Mouse (Mus musculus) lung, embryonic 16.5 days (tissue): ENCODE measurements around the gene Pars2. TPM values are rescaled to one million over a fixed set of nuclear protein-coding genes. Genes with fewer than 3 reads are reported as not detected.

ENCODE experiments used
- ATAC-seq: fragments of 200-750 bp; cut with Nextera tagmentation; 2 replicates; pipeline ENCODE4 v1.8.0; 2017; ENCODE audit warnings: low read depth, mild to moderate bottlenecking, moderate library complexity
- H3K27ac ChIP-seq: fragments of 300-500 bp; sonication (generic); 2 replicates; pipeline ENCODE4 v1.5.1; 2014; ENCODE audit warnings: mild to moderate bottlenecking, control low read depth, low read length
- H3K27me3 ChIP-seq: fragments of 300-500 bp; sonication (generic); 2 replicates; pipeline ENCODE4 v1.6.1; 2014; ENCODE audit warnings: low read depth, low read length, mixed read lengths; ENCODE audit not compliant: control insufficient read depth, insufficient read depth
- H3K36me3 ChIP-seq: fragments of 300-500 bp; sonication (generic); 2 replicates; pipeline ENCODE4 v1.6.1; 2014; ENCODE audit warnings: low read length; ENCODE audit not compliant: control insufficient read depth, insufficient read depth
- H3K4me1 ChIP-seq: fragments of 300-500 bp; sonication (generic); replicated peaks from 2 replicates; pipeline ENCODE4 v1.6.1; 2014; ENCODE audit warnings: low read length, mixed read lengths; ENCODE audit not compliant: control insufficient read depth, insufficient read depth
- H3K4me2 ChIP-seq: fragments of 300-500 bp; sonication (generic); 2 replicates; pipeline ENCODE4 v1.6.1; 2014; ENCODE audit warnings: low read depth, low read length, control low read depth
- H3K4me3 ChIP-seq: fragments of 300-500 bp; sonication (generic); 2 replicates; pipeline ENCODE4 v1.5.1; 2014; ENCODE audit warnings: mild to moderate bottlenecking, low read length, control low read depth
- H3K9ac ChIP-seq: fragments of 300-500 bp; sonication (generic); 2 replicates; pipeline ENCODE4 v1.6.1; 2014; ENCODE audit warnings: low read length, control low read depth
- H3K9me3 ChIP-seq: fragments of 300-500 bp; sonication (generic); 2 replicates; pipeline ENCODE4 v1.6.1; 2016; ENCODE audit warnings: low read length; ENCODE audit not compliant: control insufficient read depth
- WGBS: fragments of 180-500 bp; shearing (Covaris S2); extraction: QIAGEN DNeasy Blood & Tissue Kit; methylation state at CpG from one replicate; pipeline ENCODE4 v1.1.7; 2014; 5-methylcytosine and 5-hydroxymethylcytosine counted together
- polyA plus RNA-seq: library from polyadenylated mRNA; unstranded; fragments of >200 nt; fragmentation: Nextera tagmentation; extraction: Ambion mirVana; gene quantifications from 2 replicates; pipeline ENCODE4 v1.2.1, GENCODE M21; 2015

Pars2 gene
- polyA plus RNA-seq, 1 experiment from 2014 or later, result 12.2 TPM

DNA sequence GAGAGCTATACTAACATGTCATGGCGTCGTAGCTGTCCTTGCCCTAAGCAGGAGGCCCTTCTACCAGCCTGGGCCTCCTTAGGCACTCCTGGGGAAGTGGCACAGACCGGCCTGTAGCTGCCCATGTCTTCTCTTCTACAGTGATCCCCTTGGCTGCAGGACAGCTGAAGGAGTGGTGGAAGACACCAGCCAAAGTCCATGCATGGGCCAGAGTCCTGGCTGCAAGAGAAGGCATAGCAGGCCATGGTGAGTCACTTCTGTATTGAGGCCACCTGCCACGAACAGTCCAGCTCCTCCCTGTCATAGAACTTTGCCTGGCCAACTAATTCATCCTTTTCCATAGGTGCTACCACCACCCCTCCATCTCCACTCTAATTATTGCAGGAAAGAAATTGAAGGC, 32.0 kb upstream of the Pars2 start:
- Histone ChIP-seq H3K4me3 (no peak overlapping the region), H3K36me3 (no peaks in the 10 kb centered on the region), H3K27me3 (peaks cover 18% of the 10 kb centered on the region), H3K27ac (no peak overlapping the region), H3K9me3 (no peaks in the 10 kb centered on the region), H3K4me1 (peaks cover 2% of the 10 kb centered on the region; the same call in 1 of the 2 replicates), H3K4me2 (no peak overlapping the region), H3K9ac (no peak overlapping the region)
- WGBS, result 77% methylated on average over 4 of the region's 4 CpGs
- ATAC-seq, result no peak

DNA sequence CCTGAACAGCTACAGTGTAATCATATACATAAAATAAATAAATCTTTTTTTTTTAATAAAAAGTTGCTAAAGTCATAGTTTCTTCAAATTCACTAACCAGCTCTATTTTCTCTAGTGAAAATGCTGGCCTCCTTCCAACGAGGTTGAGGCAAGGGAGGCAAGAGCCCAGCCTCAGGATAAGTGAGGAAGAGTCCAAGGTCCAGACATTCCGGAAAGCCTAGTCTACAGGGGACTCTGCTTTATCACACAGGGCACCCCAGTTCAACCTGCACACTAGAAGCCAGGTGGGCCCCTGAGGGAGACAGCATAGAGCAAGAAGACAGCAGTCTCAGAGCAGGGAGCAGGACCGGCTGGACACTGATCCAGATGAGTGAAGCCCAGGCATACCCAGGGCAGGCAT, 29.4 kb upstream of the Pars2 start:
- Histone ChIP-seq H3K4me1 (peaks cover 2% of the 10 kb centered on the region; the same call in 1 of the 2 replicates), H3K27ac (no peak overlapping the region), H3K4me3 (no peak overlapping the region), H3K9me3 (no peaks in the 10 kb centered on the region), H3K4me2 (no peak overlapping the region), H3K9ac (no peak overlapping the region), H3K27me3 (peaks cover 24% of the 10 kb centered on the region), H3K36me3 (no peaks in the 10 kb centered on the region)
- ATAC-seq, result no peak
- 57% methylated on average over 3 of the region's 3 CpGs for WGBS

DNA sequence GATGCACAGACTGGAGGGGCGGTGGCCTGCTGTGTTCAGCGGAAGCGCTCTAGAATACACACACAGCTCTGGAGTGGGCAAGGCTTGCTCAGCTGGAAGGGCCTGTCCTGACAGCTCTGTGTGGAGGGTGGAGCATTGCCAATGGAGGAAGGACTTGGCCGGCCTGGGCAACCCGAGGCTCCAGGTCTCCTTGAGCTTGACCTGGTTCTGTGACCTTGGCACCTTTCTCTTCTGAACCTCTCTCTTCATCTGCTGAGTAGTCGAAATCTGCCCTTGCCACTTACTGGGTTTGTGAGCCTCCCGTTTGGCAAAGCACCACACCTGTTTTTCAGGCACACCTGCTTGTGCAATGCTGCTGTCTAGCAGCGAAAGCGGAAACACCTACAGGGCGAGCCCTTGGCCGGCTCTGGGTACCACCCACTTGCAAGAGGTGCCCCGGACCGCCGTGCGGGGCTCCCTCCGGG, 28.8 kb upstream of the Pars2 start, which contains the start of gene Ttc22:
TSS of gene Ttc22 (plus strand) at position 403 of the 464 bp plus-strand sequence.
- peaks cover 2% of the 10 kb centered on the region; the same call in 1 of the 2 replicates for H3K4me1 ChIP-seq
- 0 out of 2 replicates have a peak within 1 kb of the TSS, but pooled peaks have one; percentile 12 for H3K9ac ChIP-seq
- H3K4me2 ChIP-seq, result peak within 1 kb of the TSS; percentile 54
- peak; percentile 84 for ATAC-seq
- no peaks in the 10 kb centered on the region for H3K9me3 ChIP-seq
- H3K4me3 ChIP-seq, result peak within 1 kb of the TSS; percentile 38
- peaks cover 24% of the 10 kb centered on the region for H3K27me3 ChIP-seq
- H3K36me3 ChIP-seq, result no peaks in the 10 kb centered on the region
- H3K27ac ChIP-seq, result no peak within 1 kb of the TSS
- 19% methylated on average over 16 of the region's 16 CpGs for WGBS

DNA sequence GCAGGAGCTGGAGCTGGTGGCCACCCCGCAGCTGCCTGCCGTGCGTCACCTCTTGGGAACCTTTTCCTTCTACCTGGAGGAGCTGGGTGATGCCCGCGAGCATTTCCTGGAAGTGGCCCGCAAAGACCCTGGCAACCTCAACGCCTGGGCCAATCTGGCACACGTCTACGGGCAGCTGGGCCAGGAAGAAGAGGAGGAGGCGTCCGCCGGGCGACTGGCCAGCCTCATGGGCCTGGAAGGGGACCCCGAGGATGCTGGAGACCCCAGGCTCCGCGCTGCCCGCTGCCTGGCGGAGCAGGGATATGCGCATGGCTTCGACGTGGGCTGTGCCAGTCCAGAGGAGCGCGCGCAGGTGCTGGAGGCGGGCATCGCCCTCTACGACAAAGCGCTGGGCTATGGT, 28.2 kb upstream of the Pars2 start:
- no peak for ATAC-seq
- Histone ChIP-seq H3K9ac (no peak overlapping the region), H3K27ac (no peak overlapping the region), H3K9me3 (no peaks in the 10 kb centered on the region), H3K36me3 (no peaks in the 10 kb centered on the region), H3K27me3 (peaks cover 24% of the 10 kb centered on the region), H3K4me2 (peak overlapping the region; percentile 54), H3K4me3 (peak overlapping the region; percentile 38), H3K4me1 (peaks cover 2% of the 10 kb centered on the region; the same call in 1 of the 2 replicates)
- 21% methylated on average over 28 of the region's 28 CpGs for WGBS

DNA sequence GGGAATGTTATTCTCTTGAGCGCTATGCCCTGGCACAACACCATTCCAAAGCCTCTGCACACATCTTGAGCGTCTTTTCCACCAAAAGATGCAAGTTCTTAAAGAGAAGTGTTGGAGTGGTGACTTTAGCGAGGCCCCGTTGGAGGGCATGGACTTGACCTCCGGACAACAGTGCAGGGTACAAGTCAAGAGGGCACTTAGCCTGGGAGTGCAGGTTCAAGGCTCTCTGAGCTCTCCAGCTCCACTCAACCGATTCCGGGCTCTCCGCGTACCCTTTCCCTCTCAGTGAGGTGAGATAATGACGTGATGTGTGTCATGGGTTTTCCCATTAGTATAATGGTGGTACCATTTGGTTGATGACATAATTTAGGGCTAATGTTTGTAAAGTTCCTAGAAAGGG, 26.6 kb upstream of the Pars2 start:
- H3K27me3 ChIP-seq, result peaks cover 24% of the 10 kb centered on the region
- H3K9ac ChIP-seq, result no peak overlapping the region
- H3K4me1 ChIP-seq, result peaks cover 2% of the 10 kb centered on the region
- H3K4me2 ChIP-seq, result no peak overlapping the region
- no peak overlapping the region for H3K27ac ChIP-seq
- no peaks in the 10 kb centered on the region for H3K9me3 ChIP-seq
- no peak for ATAC-seq
- no peak overlapping the region for H3K4me3 ChIP-seq
- H3K36me3 ChIP-seq, result no peaks in the 10 kb centered on the region
- 74% methylated on average over 10 of the region's 10 CpGs for WGBS

DNA sequence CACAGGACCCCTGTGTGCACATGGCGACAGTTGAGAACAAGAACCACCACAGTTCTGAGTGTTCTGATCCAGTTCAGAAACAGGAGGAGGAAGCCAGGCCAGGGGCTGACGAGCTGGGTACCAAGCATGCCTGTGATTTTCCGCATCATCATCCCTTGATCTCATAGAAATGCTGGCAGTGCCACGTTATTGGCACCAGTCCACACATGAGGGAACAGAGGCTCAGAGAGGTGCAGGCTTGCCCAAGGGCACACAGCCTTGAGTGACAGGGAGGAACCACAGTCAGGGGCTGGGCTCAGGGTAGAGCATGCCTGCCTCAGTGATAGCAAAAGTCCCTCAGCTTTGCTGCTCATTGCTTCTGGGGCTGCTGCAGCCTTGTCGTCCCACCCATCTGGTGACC, 23.1 kb upstream of the Pars2 start:
- Histone ChIP-seq H3K36me3 (no peaks in the 10 kb centered on the region), H3K4me2 (no peak overlapping the region), H3K4me1 (no peaks in the 10 kb centered on the region; the same call in 1 of the 2 replicates), H3K9me3 (no peaks in the 10 kb centered on the region), H3K27me3 (peaks cover 16% of the 10 kb centered on the region), H3K27ac (no peak overlapping the region), H3K9ac (no peak overlapping the region), H3K4me3 (no peak overlapping the region)
- 70% methylated on average over 5 of the region's 5 CpGs for WGBS
- ATAC-seq, result no peak

DNA sequence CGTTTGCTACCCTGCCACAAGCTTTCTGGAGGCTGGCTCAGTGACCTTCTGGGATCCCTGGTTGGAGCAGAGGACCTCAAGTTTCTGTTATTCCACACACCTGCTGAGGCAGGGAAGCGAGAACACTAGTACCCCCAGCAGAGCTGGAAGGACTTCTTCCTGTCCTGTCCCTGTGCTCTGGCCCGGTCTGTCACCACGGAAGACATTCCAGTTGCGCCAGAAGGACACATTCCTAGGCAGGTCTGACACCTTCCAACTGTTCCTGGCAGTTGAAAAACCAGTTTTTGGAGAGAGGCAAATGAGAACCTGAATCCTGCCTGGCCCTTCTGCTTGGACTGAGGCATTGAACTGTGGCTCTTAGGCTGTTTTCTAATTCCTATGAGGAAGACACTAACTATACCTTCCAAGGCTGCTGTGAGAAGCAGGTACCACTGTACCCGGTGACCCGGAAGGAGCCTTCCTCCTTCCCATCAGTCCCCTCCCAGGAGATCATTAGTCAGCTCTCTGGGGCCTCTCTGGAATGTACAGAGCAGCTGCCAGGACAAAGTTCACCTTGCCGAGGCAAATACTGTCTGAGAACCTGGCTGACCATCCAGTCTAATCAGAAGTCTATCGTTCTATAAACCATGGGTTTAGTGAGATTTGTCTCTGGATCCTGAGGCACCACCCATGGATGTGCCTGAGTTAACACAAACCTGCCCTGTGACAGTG, 22.1 kb upstream of the Pars2 start:
- no peaks in the 10 kb centered on the region for H3K36me3 ChIP-seq
- H3K27me3 ChIP-seq, result peaks cover 6% of the 10 kb centered on the region; the same call in 1 of the 2 replicates
- H3K4me3 ChIP-seq, result no peak overlapping the region
- H3K4me1 ChIP-seq, result peaks cover 6% of the 10 kb centered on the region
- H3K27ac ChIP-seq, result 0 out of 2 replicates have a peak overlapping the region, but pooled peaks have one; percentile 31
- 18% methylated on average over 9 of the region's 9 CpGs for WGBS
- H3K9me3 ChIP-seq, result no peaks in the 10 kb centered on the region
- H3K4me2 ChIP-seq, result no peak overlapping the region
- ATAC-seq, result peak; percentile 29; the same call in 1 of the 2 replicates
- no peak overlapping the region for H3K9ac ChIP-seq

DNA sequence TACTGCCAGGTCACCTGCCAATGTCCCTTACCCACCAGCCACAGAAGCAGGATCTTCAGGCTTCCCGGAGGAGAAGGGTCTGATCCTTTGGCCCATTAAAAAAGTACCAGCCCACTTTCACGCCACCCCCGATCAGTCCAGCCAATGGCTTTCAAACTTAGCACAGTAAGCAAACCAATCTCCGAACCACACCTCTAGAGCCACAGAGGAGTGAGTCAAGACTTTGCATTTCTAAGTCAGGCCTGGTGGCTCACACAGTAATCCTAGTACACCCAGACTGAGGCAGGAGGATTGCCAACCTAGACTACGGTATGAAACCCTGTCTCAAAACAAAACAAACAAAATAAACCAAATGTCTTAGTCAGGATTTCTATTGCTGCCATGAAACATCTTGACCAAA, 21.5 kb upstream of the Pars2 start:
- peaks cover 8% of the 10 kb centered on the region for H3K4me1 ChIP-seq
- ATAC-seq, result no peak
- H3K27me3 ChIP-seq, result peaks cover under 1% of the 10 kb centered on the region; the same call in 1 of the 2 replicates
- no peaks in the 10 kb centered on the region for H3K36me3 ChIP-seq
- H3K4me3 ChIP-seq, result no peak overlapping the region
- no peak overlapping the region for H3K4me2 ChIP-seq
- H3K9ac ChIP-seq, result no peak overlapping the region
- WGBS, result 55% methylated on average over 5 of the region's 5 CpGs
- H3K9me3 ChIP-seq, result no peaks in the 10 kb centered on the region
- H3K27ac ChIP-seq, result no peak overlapping the region

DNA sequence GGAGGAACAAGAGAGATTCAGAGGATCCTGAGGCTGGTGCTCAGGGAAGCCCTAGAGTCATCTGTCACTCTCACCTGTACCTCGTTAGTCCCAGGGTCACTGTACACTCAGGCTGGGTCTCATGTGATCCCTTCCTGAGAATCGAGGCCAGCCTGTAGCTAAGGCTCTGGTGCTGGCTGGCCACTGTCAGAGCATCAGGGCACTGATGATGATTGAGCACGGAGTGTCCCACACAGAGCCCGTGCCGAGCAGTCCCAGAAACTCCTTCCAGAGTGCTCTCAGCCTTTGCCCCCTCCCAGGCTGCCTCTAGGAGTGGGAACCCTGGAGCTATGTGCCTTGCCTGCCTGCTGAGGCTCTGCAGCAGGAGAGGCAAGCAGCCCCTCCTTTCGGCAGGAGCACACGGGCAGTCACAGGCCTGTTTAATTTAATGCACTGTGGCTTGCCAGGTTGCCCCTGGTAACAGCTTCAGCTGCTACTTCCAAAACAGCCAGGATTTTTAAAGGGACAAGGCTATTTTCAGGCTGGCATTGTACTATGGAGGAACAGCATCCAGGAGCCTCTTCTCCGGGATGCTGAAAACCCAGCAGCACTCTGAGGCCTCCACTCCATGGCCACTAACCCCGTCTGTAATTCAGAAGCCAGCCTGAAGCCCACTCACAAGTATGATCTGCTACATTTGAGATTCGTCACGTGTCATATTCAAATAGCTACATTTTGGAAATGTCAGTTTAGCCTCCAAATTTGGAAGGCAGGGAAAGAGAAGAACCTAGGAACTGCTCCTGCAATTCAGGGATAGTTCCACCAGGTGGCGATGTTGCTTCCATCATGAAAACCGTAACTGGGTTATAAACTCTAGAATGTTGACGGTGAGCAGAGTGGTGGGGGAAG, 20.3 kb upstream of the Pars2 start:
- no peak for ATAC-seq
- H3K27ac ChIP-seq, result no peak overlapping the region
- no peak overlapping the region for H3K9ac ChIP-seq
- no peaks in the 10 kb centered on the region for H3K27me3 ChIP-seq
- H3K36me3 ChIP-seq, result no peaks in the 10 kb centered on the region
- no peaks in the 10 kb centered on the region for H3K9me3 ChIP-seq
- no peak overlapping the region for H3K4me3 ChIP-seq
- 20% methylated on average over 14 of the region's 14 CpGs for WGBS
- H3K4me2 ChIP-seq, result no peak overlapping the region
- peaks cover 8% of the 10 kb centered on the region for H3K4me1 ChIP-seq
